ENCODE assay signal across 8 mouse cellular contexts in the genomic region with DNA sequence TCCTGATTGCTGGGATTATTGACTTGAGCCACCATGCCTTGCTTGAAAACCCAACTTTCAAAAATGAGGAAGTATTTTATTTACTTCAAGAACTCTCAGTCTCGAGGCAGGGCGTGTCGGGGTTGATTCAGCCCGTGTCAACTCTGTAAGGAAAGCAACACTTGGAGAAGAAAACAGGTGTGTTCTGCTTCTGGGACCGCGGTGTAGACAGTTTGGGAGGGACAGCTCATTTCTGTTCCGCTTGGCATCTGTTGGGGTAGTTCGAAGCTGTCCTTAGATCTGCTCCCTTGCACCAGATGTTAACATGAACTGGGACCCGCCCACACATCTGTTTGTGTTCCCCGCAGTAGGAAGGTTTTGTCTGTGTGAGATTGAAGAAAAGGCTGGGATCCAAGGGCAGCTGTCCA. TPM values are rescaled to one million over a fixed set of nuclear protein-coding genes. Genes with fewer than 3 reads are reported as not detected.
DNase-seq lines count a peak whose midpoint lies in the region; ATAC-seq and TF ChIP-seq lines count a peak whose summit lies in the region.
"Had no signal": no experiment of that assay in that cellular context is flagged by ENCODE, and none has a peak within 500 bp of the region (broad histone marks: within the 10 kb centered on the region; RNA-seq: fewer than 3 reads in every experiment).

No protein-coding gene starts in this region.

- TF ChIP-seq CTCF in G1E (IDR thresholded peaks at IDR 0.05; ENCODE audit: low read depth, low read length), result no peak
- no peak for TF ChIP-seq CTCF in liver, embryonic 14.5 days (IDR thresholded peaks at IDR 0.05; ENCODE audit: low read depth)
- TF ChIP-seq CTCF in spleen, adult 2 months (IDR thresholded peaks at IDR 0.05; ENCODE audit: extremely low read depth, insufficient read depth, insufficient read length, insufficient replicate concordance), result no peak

- TF ChIP-seq POLR2A in spleen, adult 2 months (IDR thresholded peaks at IDR 0.05; ENCODE audit: low read depth, low read length), result no peak

- 19% methylated on average over 10 of the region's 10 CpGs for WGBS in liver, embryonic 14.5 days (ENCODE audit: insufficient replicate concordance)
- 5% methylated on average over 10 of the region's 10 CpGs for WGBS in spleen, adult 2 months
- WGBS in forebrain, embryonic 16.5 days, result 90% methylated on average over 10 of the region's 10 CpGs

- ATAC-seq in G1E (ENCODE audit: extremely low read depth, insufficient number of reproducible peaks, low FRiP score, poor library complexity, severe bottlenecking), result peak; percentile 54
- ATAC-seq in liver, embryonic 14.5 days (ENCODE audit: insufficient read depth), result no peak
- no peak for ATAC-seq in forebrain, embryonic 16.5 days

- no peaks in the 10 kb centered on the region for H3K9me3 ChIP-seq in G1E (replicated peaks)
- H3K9me3 ChIP-seq in liver, embryonic 14.5 days (ENCODE audit: control insufficient read depth, low read length), result no peaks in the 10 kb centered on the region
- no peaks in the 10 kb centered on the region for H3K9me3 ChIP-seq in forebrain, embryonic 16.5 days (ENCODE audit: control insufficient read depth, low read length)
- H3K9me3 ChIP-seq: limb, embryonic 13.5 days had no signal

- peak overlapping the region; percentile 39 for H3K4me2 ChIP-seq in liver, embryonic 14.5 days (ENCODE audit: low read depth)
- H3K4me2 ChIP-seq in forebrain, embryonic 16.5 days (ENCODE audit: low read length), result no peak overlapping the region
- H3K4me2 ChIP-seq: limb, embryonic 13.5 days had no signal

- H3K27me3 ChIP-seq in G1E (ENCODE audit: insufficient read depth, low read length), result no peaks in the 10 kb centered on the region
- H3K27me3 ChIP-seq in liver, embryonic 14.5 days (ENCODE audit: control insufficient read depth, insufficient read depth, low read length), result no peaks in the 10 kb centered on the region
- H3K27me3 ChIP-seq in spleen, adult 2 months (ENCODE audit: control insufficient read depth, insufficient read depth, low read length), result no peaks in the 10 kb centered on the region
- no peaks in the 10 kb centered on the region for H3K27me3 ChIP-seq in forebrain, embryonic 16.5 days (replicated peaks; ENCODE audit: control insufficient read depth, insufficient read depth, low read length)
- H3K27me3 ChIP-seq: limb, embryonic 13.5 days had no signal

- DNase-seq in G1E (ENCODE audit: low spot score), result peak; percentile 22
- DNase-seq in c-Kit-positive CD71-positive TER-119-positive erythroid progenitor cells, embryonic 14.5 days (ENCODE audit: low spot score), result peak; percentile 27
- no peak for DNase-seq in liver, embryonic 14.5 days (ENCODE audit: low read depth in 3 of 3, low spot score in 3 of 3)
- peak; percentile 64 to 73 for DNase-seq in spleen, adult 2 months (ENCODE audit: low read depth in 1 of 2, low spot score in 2 of 2)
- DNase-seq in left cerebral cortex, postnatal 14 days (ENCODE audit: low spot score in 2 of 2), result no peak
- no peak for DNase-seq in testis, postnatal 14 days (ENCODE audit: low spot score)

- no peak overlapping the region; the same call in 1 of the 2 replicates for H3K9ac ChIP-seq in liver, embryonic 14.5 days (replicated peaks)
- H3K9ac ChIP-seq in forebrain, embryonic 16.5 days (replicated peaks; ENCODE audit: low read depth, low read length), result no peak overlapping the region
- H3K9ac ChIP-seq: limb, embryonic 13.5 days had no signal

- peak overlapping the region; percentile 41; the same call in 1 of the 2 replicates for H3K4me3 ChIP-seq in G1E (ENCODE audit: low read depth, low read length)
- no peak overlapping the region for H3K4me3 ChIP-seq in liver, embryonic 14.5 days (ENCODE audit: insufficient read depth in 1 of 2, low read depth in 2 of 2, low read length in 2 of 2)
- peak overlapping the region; percentile 44; the same call in 1 of the 2 replicates for H3K4me3 ChIP-seq in spleen, adult 2 months (ENCODE audit: extremely low read depth, insufficient read depth, insufficient read length)
- no peak overlapping the region for H3K4me3 ChIP-seq in forebrain, embryonic 16.5 days (replicated peaks; ENCODE audit: low read length)
- H3K4me3 ChIP-seq: limb, embryonic 13.5 days had no signal

- peaks cover 59% of the 10 kb centered on the region for H3K4me1 ChIP-seq in G1E (ENCODE audit: insufficient read depth, low read depth, low read length)
- peaks cover 13 to 31% of the 10 kb centered on the region in 2 experiments for H3K4me1 ChIP-seq in liver, embryonic 14.5 days (replicated peaks; ENCODE audit: control insufficient read depth in 2 of 2, insufficient read depth in 2 of 2, low read length in 1 of 2)
- peaks cover 34% of the 10 kb centered on the region; the same call in 1 of the 2 replicates for H3K4me1 ChIP-seq in spleen, adult 2 months (ENCODE audit: control insufficient read depth, insufficient read depth, insufficient read length)
- no peaks in the 10 kb centered on the region for H3K4me1 ChIP-seq in forebrain, embryonic 16.5 days (replicated peaks; ENCODE audit: control insufficient read depth, insufficient read depth, low read length)

- intact Hi-C loops in left cerebral cortex, postnatal 14 days (cut with DNase I), result no loop called here

- peaks cover 2% of the 10 kb centered on the region for H3K36me3 ChIP-seq in G1E (replicated peaks)
- no peaks in the 10 kb centered on the region for H3K36me3 ChIP-seq in liver, embryonic 14.5 days (replicated peaks; ENCODE audit: control insufficient read depth, insufficient read depth, low read depth)
- H3K36me3 ChIP-seq in spleen, adult 2 months (ENCODE audit: control insufficient read depth, insufficient read depth, low read length), result no peaks in the 10 kb centered on the region
- H3K36me3 ChIP-seq in forebrain, embryonic 16.5 days (ENCODE audit: control insufficient read depth, insufficient read depth), result no peaks in the 10 kb centered on the region
- H3K36me3 ChIP-seq: limb, embryonic 13.5 days had no signal

- TF ChIP-seq EP300 in liver, embryonic 14.5 days (IDR thresholded peaks at IDR 0.05; ENCODE audit: low read depth), result no peak

- no peak overlapping the region for H3K27ac ChIP-seq in liver, embryonic 14.5 days
- peak overlapping the region; percentile 89 for H3K27ac ChIP-seq in spleen, adult 2 months (ENCODE audit: insufficient read depth, low read length)
- H3K27ac ChIP-seq in forebrain, embryonic 16.5 days (ENCODE audit: low read length), result no peak overlapping the region
- H3K27ac ChIP-seq: limb, embryonic 13.5 days had no signal

RNA-seq across cellular contexts. Expression of gene Trim25, which starts 28.8 kb away (rescaled TPM):
- total RNA-seq in G1E (2014; fragmentation: Nextera tagmentation) (69.6 and 73.4 TPM in 2 replicates), G1E (2017) (23.9 and 36.4 TPM in 2 replicates)
- 73.1 and 75.4 TPM in 2 replicates for polyA plus RNA-seq in G1E (2012)
- 7.4 and 9.5 TPM in 2 replicates for polyA plus RNA-seq in liver, embryonic 14.5 days (2012; rRNA removed)
- 10.8 and 11.0 TPM in 2 replicates for polyA plus RNA-seq in liver, embryonic 14.5 days (2014; fragmentation: Nextera tagmentation; extraction: Ambion mirVana)
- 41.5 and 67.0 TPM in 2 replicates for polyA plus RNA-seq in spleen, adult 2 months (2012; rRNA removed)
- polyA plus RNA-seq in forebrain, embryonic 16.5 days (2015; fragmentation: Nextera tagmentation; extraction: Ambion mirVana), result 3.7 and 3.8 TPM in 2 replicates
- total RNA-seq in left cerebral cortex, postnatal 14 days (2021), result 1 to 10 TPM; 3.2 to 4.8 TPM

RNA-seq across cellular contexts. Expression of gene Dgke, which starts 38.7 kb away (rescaled TPM):
- 3.9 and 4.4 TPM in 2 replicates for total RNA-seq in G1E (2014; fragmentation: Nextera tagmentation)
- 3.1 and 3.4 TPM in 2 replicates for total RNA-seq in G1E (2017)
- 1.6 and 2.1 TPM in 2 replicates for polyA plus RNA-seq in G1E (2012)
- 0.55 and 0.63 TPM in 2 replicates for polyA plus RNA-seq in liver, embryonic 14.5 days (2012; rRNA removed)
- 0.37 and 0.39 TPM in 2 replicates for polyA plus RNA-seq in liver, embryonic 14.5 days (2014; fragmentation: Nextera tagmentation; extraction: Ambion mirVana)
- polyA plus RNA-seq in spleen, adult 2 months (2012; rRNA removed), result 3.9 and 6.9 TPM in 2 replicates
- polyA plus RNA-seq in forebrain, embryonic 16.5 days (2015; fragmentation: Nextera tagmentation; extraction: Ambion mirVana), result 17.1 TPM in 2 replicates
- 10 to 100 TPM; 44.9 to 47.8 TPM for total RNA-seq in left cerebral cortex, postnatal 14 days (2021)

RNA-seq across cellular contexts. Expression of gene Gm525, which starts 45.7 kb away (rescaled TPM):
- total RNA-seq in G1E (2014; fragmentation: Nextera tagmentation) (not detected in 2 replicates), G1E (2017) (not detected in 2 replicates)
- polyA plus RNA-seq in G1E (2012), result not detected in 2 replicates
- not detected in 2 replicates for polyA plus RNA-seq in liver, embryonic 14.5 days (2012; rRNA removed)
- not detected in 2 replicates for polyA plus RNA-seq in liver, embryonic 14.5 days (2014; fragmentation: Nextera tagmentation; extraction: Ambion mirVana)
- not detected in 2 replicates for polyA plus RNA-seq in spleen, adult 2 months (2012; rRNA removed)
- not detected in 2 replicates for polyA plus RNA-seq in forebrain, embryonic 16.5 days (2015; fragmentation: Nextera tagmentation; extraction: Ambion mirVana)
- not detected for total RNA-seq in left cerebral cortex, postnatal 14 days (2021)

RNA-seq across cellular contexts. Expression of gene Coil, which starts 57.9 kb away (rescaled TPM):
- total RNA-seq in G1E (2014; fragmentation: Nextera tagmentation) (6.3 and 6.7 TPM in 2 replicates), G1E (2017) (13.5 and 14.1 TPM in 2 replicates)
- 12.7 and 13.3 TPM in 2 replicates for polyA plus RNA-seq in G1E (2012)
- 2.7 and 4.0 TPM in 2 replicates for polyA plus RNA-seq in liver, embryonic 14.5 days (2012; rRNA removed)
- 2.6 and 2.8 TPM in 2 replicates for polyA plus RNA-seq in liver, embryonic 14.5 days (2014; fragmentation: Nextera tagmentation; extraction: Ambion mirVana)
- 3.9 and 4.0 TPM in 2 replicates for polyA plus RNA-seq in spleen, adult 2 months (2012; rRNA removed)
- 27.1 and 28.1 TPM in 2 replicates for polyA plus RNA-seq in forebrain, embryonic 16.5 days (2015; fragmentation: Nextera tagmentation; extraction: Ambion mirVana)
- 10 to 100 TPM; 20.4 to 20.9 TPM for total RNA-seq in left cerebral cortex, postnatal 14 days (2021)

Comparison
In these comparisons a context has a peak if more than half of its experiments do, and no peak if none do; other contexts are left out.
1. DNase-seq: peak in G1E (single experiment), c-Kit-positive CD71-positive TER-119-positive erythroid progenitor cells, embryonic 14.5 days (single experiment) and spleen, adult 2 months (2 of 2); none in liver, embryonic 14.5 days (0 of 3), left cerebral cortex, postnatal 14 days (0 of 2) and testis, postnatal 14 days (single experiment).
2. H3K4me3 ChIP-seq: peak in G1E (single experiment) and spleen, adult 2 months (single experiment); none in liver, embryonic 14.5 days (0 of 2) and forebrain, embryonic 16.5 days (single experiment).